Mouse (Mus musculus) hindbrain, embryonic 14.5 days (tissue): ENCODE data around the gene Lrig1. TPM values are rescaled to one million over a fixed set of nuclear protein-coding genes. Genes with fewer than 3 reads are reported as not detected.

Experiments
- ATAC-seq: fragments of 200-750 bp; cut with Nextera tagmentation; 2 replicates; pipeline ENCODE4 v1.8.0; 2017; ENCODE audit warnings: moderate number of reproducible peaks, mild to moderate bottlenecking, moderate TSS enrichment, moderate library complexity; ENCODE audit not compliant: low FRiP score
- DNase-seq: peaks from one replicate; pipeline ENCODE4 v3.0.0-alpha.2; 2015; ENCODE audit warnings: low spot score
- H3K27ac ChIP-seq: fragments of 300-500 bp; sonication (generic); 2 replicates; pipeline ENCODE4 v1.5.1; 2014; ENCODE audit warnings: mild to moderate bottlenecking, moderate library complexity
- H3K27me3 ChIP-seq: fragments of 300-500 bp; sonication (generic); 2 replicates; pipeline ENCODE4 v1.6.1; 2014; ENCODE audit warnings: mild to moderate bottlenecking, low read length, mixed read lengths; ENCODE audit not compliant: control insufficient read depth, insufficient read depth
- H3K36me3 ChIP-seq: fragments of 300-500 bp; sonication (generic); replicated peaks from 2 replicates; pipeline ENCODE4 v1.6.1; 2014; ENCODE audit not compliant: control insufficient read depth, insufficient read depth
- H3K4me1 ChIP-seq: fragments of 300-500 bp; sonication (generic); replicated peaks from 2 replicates; pipeline ENCODE4 v1.6.1; 2014; ENCODE audit warnings: antibody characterized with exemption, low read length, mixed read lengths; ENCODE audit not compliant: control insufficient read depth, insufficient read depth
- H3K4me2 ChIP-seq: fragments of 300-500 bp; sonication (generic); replicated peaks from 2 replicates; pipeline ENCODE4 v1.6.1; 2014; ENCODE audit warnings: mild to moderate bottlenecking, moderate library complexity
- H3K4me3 ChIP-seq: fragments of 300-500 bp; sonication (generic); replicated peaks from 2 replicates; pipeline ENCODE4 v1.5.1; 2014; ENCODE audit warnings: mild to moderate bottlenecking, low read length
- H3K9ac ChIP-seq: fragments of 300-500 bp; sonication (generic); 2 replicates; pipeline ENCODE4 v1.6.1; 2014
- H3K9me3 ChIP-seq: fragments of 300-500 bp; sonication (generic); 2 replicates; pipeline ENCODE4 v1.6.1; 2016; ENCODE audit warnings: low read length; ENCODE audit not compliant: control insufficient read depth
- WGBS: fragments of 180-500 bp; shearing (Covaris S2); extraction: QIAGEN DNeasy Blood & Tissue Kit; methylation state at CpG from one replicate; pipeline ENCODE4 v1.1.7; 2014; 5-methylcytosine and 5-hydroxymethylcytosine counted together
- polyA plus RNA-seq: library from polyadenylated mRNA; unstranded; fragments of >200 nt; fragmentation: Nextera tagmentation; extraction: Ambion mirVana; gene quantifications from 2 replicates; pipeline ENCODE4 v1.2.1, GENCODE M21; 2014

Lrig1 gene
- polyA plus RNA-seq, 1 experiment from 2014 or later = 22.3 TPM

GRCm38 (mm10) chr6:94693091-94693490, 6.9 kb downstream of the Lrig1 start:
- 68% methylated on average over 9 of the region's 9 CpGs for WGBS
- ATAC-seq (no peak), DNase-seq (no peak)
- no peak overlapping the region for H3K27ac ChIP-seq
- H3K27me3 ChIP-seq = no peaks in the 10 kb centered on the region
- H3K4me1 ChIP-seq = peaks cover 17% of the 10 kb centered on the region
- no peaks in the 10 kb centered on the region for H3K36me3 ChIP-seq
- no peak overlapping the region for H3K9ac ChIP-seq
- H3K4me2 ChIP-seq = peak overlapping the region; percentile 96
- H3K9me3 ChIP-seq = no peaks in the 10 kb centered on the region
- no peak overlapping the region for H3K4me3 ChIP-seq

GRCm38 (mm10) chr6:94692003-94692402, 8.0 kb downstream of the Lrig1 start:
- ATAC-seq (no peak), DNase-seq (no peak)
- no peaks in the 10 kb centered on the region for H3K9me3 ChIP-seq
- H3K4me2 ChIP-seq = peak overlapping the region; percentile 96
- H3K27me3 ChIP-seq = no peaks in the 10 kb centered on the region
- H3K27ac ChIP-seq = no peak overlapping the region
- WGBS = 44% methylated on average over 2 of the region's 2 CpGs
- H3K4me3 ChIP-seq = no peak overlapping the region
- H3K9ac ChIP-seq = 0 out of 2 replicates have a peak overlapping the region, but pooled peaks have one; percentile 20
- peaks cover 7% of the 10 kb centered on the region for H3K4me1 ChIP-seq
- no peaks in the 10 kb centered on the region for H3K36me3 ChIP-seq

GRCm38 (mm10) chr6:94690247-94690646, 9.7 kb downstream of the Lrig1 start:
- Histone ChIP-seq H3K4me3 (no peak overlapping the region), H3K9ac (no peak overlapping the region), H3K4me1 (peaks cover 8% of the 10 kb centered on the region), H3K27ac (no peak overlapping the region), H3K4me2 (peak overlapping the region; percentile 16; the same call in 1 of the 2 replicates), H3K36me3 (no peaks in the 10 kb centered on the region), H3K27me3 (no peaks in the 10 kb centered on the region), H3K9me3 (no peaks in the 10 kb centered on the region)
- no peak for ATAC-seq
- no peak for DNase-seq
- 83% methylated on average over 7 of the region's 7 CpGs for WGBS

GRCm38 (mm10) chr6:94688722-94689121, 11.2 kb downstream of the Lrig1 start:
- Histone ChIP-seq H3K9ac (no peak overlapping the region), H3K9me3 (no peaks in the 10 kb centered on the region), H3K4me1 (peaks cover 16% of the 10 kb centered on the region), H3K27me3 (no peaks in the 10 kb centered on the region), H3K4me2 (no peak overlapping the region; the same call in 1 of the 2 replicates), H3K27ac (no peak overlapping the region), H3K4me3 (no peak overlapping the region), H3K36me3 (no peaks in the 10 kb centered on the region)
- 64% methylated on average over 4 of the region's 4 CpGs for WGBS
- no peak for DNase-seq
- no peak for ATAC-seq

- peaks cover 31% of the 10 kb centered on the region for H3K4me1 ChIP-seq
- no peaks in the 10 kb centered on the region for H3K9me3 ChIP-seq
- WGBS = 71% methylated on average over 6 of the region's 6 CpGs
- H3K4me2 ChIP-seq = 0 out of 2 replicates have a peak overlapping the region, but pooled peaks have one; percentile 2
- ATAC-seq (no peak), DNase-seq (no peak)
- no peaks in the 10 kb centered on the region for H3K36me3 ChIP-seq
- H3K4me3 ChIP-seq = no peak overlapping the region
- H3K27me3 ChIP-seq = no peaks in the 10 kb centered on the region
- H3K9ac ChIP-seq = no peak overlapping the region
- H3K27ac ChIP-seq = no peak overlapping the region; the same call in 1 of the 2 replicates
These were observed 13.9 kb downstream of the Lrig1 start for GRCm38 (mm10) chr6:94686048-94686447.

- peaks cover 36% of the 10 kb centered on the region for H3K4me1 ChIP-seq
- 63% methylated on average over 6 of the region's 6 CpGs for WGBS
- no peak overlapping the region for H3K9ac ChIP-seq
- ATAC-seq (no peak), DNase-seq (no peak)
- no peak overlapping the region for H3K27ac ChIP-seq
- no peaks in the 10 kb centered on the region for H3K9me3 ChIP-seq
- no peaks in the 10 kb centered on the region for H3K36me3 ChIP-seq
- 0 out of 2 replicates have a peak overlapping the region, but pooled peaks have one; percentile 2 for H3K4me2 ChIP-seq
- no peaks in the 10 kb centered on the region for H3K27me3 ChIP-seq
- H3K4me3 ChIP-seq = no peak overlapping the region
These were observed 14.3 kb downstream of the Lrig1 start for GRCm38 (mm10) chr6:94685611-94686010.

- Histone ChIP-seq H3K9me3 (no peaks in the 10 kb centered on the region), H3K4me2 (0 out of 2 replicates have a peak overlapping the region, but pooled peaks have one; percentile 10), H3K27ac (0 out of 2 replicates have a peak overlapping the region, but pooled peaks have one; percentile 14), H3K4me1 (peaks cover 36% of the 10 kb centered on the region), H3K36me3 (no peaks in the 10 kb centered on the region), H3K4me3 (no peak overlapping the region), H3K27me3 (no peaks in the 10 kb centered on the region), H3K9ac (no peak overlapping the region; the same call in 1 of the 2 replicates)
- ATAC-seq = no peak
- DNase-seq = no peak
- WGBS = 53% methylated on average over 13 of the region's 13 CpGs
These were observed 15.0 kb downstream of the Lrig1 start for GRCm38 (mm10) chr6:94684844-94685557.

GRCm38 (mm10) chr6:94683701-94684100, 16.3 kb downstream of the Lrig1 start:
- H3K27me3 ChIP-seq = no peaks in the 10 kb centered on the region
- H3K9ac ChIP-seq = no peak overlapping the region
- no peak overlapping the region for H3K4me3 ChIP-seq
- ATAC-seq (no peak), DNase-seq (no peak)
- no peaks in the 10 kb centered on the region for H3K9me3 ChIP-seq
- H3K4me1 ChIP-seq = peaks cover 37% of the 10 kb centered on the region
- peak overlapping the region; percentile 26; the same call in 1 of the 2 replicates for H3K27ac ChIP-seq
- no peaks in the 10 kb centered on the region for H3K36me3 ChIP-seq
- H3K4me2 ChIP-seq = no peak overlapping the region; the same call in 1 of the 2 replicates
- 74% methylated on average over 3 of the region's 3 CpGs for WGBS

GRCm38 (mm10) chr6:94682270-94682618, 17.7 kb downstream of the Lrig1 start:
- Histone ChIP-seq H3K36me3 (no peaks in the 10 kb centered on the region), H3K9ac (no peak overlapping the region), H3K4me3 (no peak overlapping the region), H3K9me3 (no peaks in the 10 kb centered on the region), H3K4me1 (peaks cover 52% of the 10 kb centered on the region), H3K27ac (peak overlapping the region; percentile 49), H3K27me3 (no peaks in the 10 kb centered on the region), H3K4me2 (peak overlapping the region; percentile 32; the same call in 1 of the 2 replicates)
- DNase-seq (no peak), ATAC-seq (no peak)
- 52% methylated on average over 6 of the region's 6 CpGs for WGBS
